Mouse (Mus musculus): Measurements from ENCODE around the gene Col4a3bp.

Gene Col4a3bp

DNA sequence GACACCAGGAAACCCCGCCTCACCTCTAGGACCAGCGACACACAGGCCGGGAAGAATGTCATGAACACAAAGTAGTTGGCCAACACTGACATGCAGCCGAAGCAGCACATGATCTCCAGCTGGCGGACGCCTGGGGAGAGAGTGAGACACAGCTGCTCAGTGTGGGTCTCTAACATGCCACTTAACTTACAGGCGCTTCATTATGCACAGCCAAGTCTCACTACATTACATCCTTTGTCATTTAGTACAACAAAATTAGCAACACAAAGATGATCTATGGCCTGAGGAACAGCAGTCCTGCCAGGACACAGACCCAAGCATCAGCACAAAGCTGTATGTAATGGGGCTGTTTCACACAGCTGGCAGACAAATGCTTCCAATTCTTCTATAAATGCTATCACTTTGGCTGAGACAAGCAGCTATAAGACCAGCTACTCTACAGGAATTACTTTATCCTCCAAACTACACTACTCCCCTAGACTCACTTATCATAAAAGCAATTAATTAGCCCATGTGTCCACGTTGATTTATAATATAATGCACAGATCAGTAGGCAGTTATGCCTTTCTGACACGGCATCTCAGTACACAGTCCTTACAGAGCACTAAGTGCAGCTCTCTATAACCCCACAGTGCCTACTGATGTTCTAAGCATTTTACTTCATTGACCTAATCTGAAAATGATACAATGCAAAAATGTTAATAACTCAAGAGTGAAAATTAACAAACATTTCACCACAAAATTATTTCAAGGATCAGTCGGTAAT lies 117.9 kb downstream of the Col4a3bp start:
- TF ChIP-seq GATA4 (IDR thresholded peaks at IDR 0.05; ENCODE audit: insufficient replicate concordance, low read length): no peak

- TF ChIP-seq GATA4 (IDR thresholded peaks at IDR 0.05; ENCODE audit: insufficient replicate concordance, low read length): no peak
These were observed 122.1 kb downstream of the Col4a3bp start for GRCm38 (mm10) chr13:96664419-96664974.

- no peak for TF ChIP-seq GATA4 (IDR thresholded peaks at IDR 0.05; ENCODE audit: insufficient replicate concordance, low read length)
These were observed 127.6 kb downstream of the Col4a3bp start for GRCm38 (mm10) chr13:96670019-96670405.

DNA sequence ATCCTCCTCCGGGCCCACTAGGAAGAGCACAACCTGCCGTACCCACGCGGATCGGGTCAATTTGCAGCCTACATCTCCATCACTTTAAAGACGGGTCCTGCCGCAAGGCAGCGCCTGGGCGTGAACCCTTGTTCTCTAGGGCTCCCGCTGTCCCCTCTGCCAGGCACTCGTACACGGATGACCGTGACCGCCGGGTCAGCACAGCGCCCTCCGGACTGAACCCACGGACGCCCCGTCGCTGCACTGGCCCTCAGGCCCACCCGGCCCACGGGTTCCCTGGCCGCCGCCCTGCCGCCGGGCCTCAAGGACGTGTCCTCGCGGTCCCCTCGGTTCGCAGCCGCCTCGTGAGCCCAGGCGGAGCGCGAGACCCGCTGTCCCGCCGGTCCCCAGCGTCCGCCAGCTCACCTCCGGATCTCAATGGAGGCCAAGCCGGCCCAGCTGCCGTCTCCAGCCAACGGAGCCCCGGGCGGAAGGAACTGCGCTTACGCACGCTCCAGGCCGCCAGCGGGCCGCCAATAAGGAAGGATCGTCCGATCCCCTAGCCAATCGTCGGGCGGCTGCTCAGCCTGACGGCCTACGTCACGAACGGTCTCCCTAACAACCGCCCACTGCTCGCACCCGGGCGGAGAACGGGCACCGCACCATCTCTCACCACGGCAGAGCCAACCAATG lies 128.1 kb downstream of the Col4a3bp start, which contains the start of gene Hmgcr:
Gene Hmgcr, minus strand, starts transcription at position 531 of the 672 bp plus-strand sequence.
- TF ChIP-seq GATA4 (IDR thresholded peaks at IDR 0.05; ENCODE audit: insufficient replicate concordance, low read length): 0 out of 2 replicates have a peak, but pooled peaks have one; percentile 4

- TF ChIP-seq GATA4 (IDR thresholded peaks at IDR 0.05; ENCODE audit: insufficient replicate concordance, low read length): no peak
These were observed 128.9 kb downstream of the Col4a3bp start for GRCm38 (mm10) chr13:96671078-96671905.

DNA sequence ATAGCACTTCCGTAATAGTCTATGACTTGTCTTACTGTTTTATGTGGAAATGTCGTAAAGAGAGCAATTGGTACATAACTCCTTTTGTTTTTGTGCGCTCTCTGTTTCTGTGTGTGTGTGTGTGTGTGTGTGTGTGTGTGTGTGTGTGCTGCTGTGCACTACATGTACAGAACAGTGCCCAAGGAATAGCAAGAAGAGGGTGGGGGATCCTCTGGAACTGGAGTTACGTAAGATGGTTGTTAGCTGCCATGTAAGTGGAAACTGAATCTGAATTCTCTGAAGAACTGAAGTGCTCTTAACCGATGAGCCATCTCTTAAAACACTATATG lies 129.5 kb downstream of the Col4a3bp start:
- TF ChIP-seq GATA4 (IDR thresholded peaks at IDR 0.05; ENCODE audit: insufficient replicate concordance, low read length): no peak

DNA sequence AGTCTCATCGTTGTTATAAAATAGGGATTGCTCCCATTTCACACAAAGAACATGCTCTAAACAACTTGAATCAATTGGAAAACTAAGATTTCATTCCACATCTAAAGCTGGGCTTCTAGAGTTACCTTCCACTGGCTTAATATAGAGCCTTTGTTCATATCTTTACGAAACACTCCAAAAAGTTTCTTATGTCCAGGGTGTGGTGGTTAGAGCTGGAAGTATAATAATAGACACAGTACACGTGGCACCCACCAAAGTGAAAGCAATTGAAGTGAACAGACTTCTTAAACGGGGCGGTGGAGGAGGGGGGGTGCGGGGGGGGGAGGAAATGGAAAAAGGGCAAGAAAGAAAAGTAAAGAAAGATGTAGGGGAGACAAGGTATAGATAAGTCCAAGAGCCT lies 129.9 kb downstream of the Col4a3bp start:
- TF ChIP-seq GATA4 (IDR thresholded peaks at IDR 0.05; ENCODE audit: insufficient replicate concordance, low read length): no peak

DNA sequence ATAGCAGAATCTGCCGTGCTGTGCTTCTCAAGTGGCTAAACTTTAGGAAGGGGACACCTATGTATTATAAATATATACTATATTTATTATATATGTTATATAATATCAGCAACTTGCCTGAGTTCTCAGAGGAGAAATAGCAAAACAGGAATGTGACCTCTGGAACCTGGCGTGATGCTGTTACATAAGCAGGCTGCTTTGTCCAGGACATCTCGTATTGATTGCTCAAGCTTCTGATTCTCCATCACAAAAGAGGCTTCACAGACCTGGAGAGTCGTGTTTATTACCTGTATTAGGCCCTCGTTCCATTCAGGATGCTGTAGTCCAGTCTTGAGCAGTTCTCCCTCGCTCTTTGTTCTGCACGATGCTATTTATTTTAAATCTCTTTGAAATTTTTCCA lies 131.4 kb downstream of the Col4a3bp start:
- TF ChIP-seq GATA4 (IDR thresholded peaks at IDR 0.05; ENCODE audit: insufficient replicate concordance, low read length): no peak

DNA sequence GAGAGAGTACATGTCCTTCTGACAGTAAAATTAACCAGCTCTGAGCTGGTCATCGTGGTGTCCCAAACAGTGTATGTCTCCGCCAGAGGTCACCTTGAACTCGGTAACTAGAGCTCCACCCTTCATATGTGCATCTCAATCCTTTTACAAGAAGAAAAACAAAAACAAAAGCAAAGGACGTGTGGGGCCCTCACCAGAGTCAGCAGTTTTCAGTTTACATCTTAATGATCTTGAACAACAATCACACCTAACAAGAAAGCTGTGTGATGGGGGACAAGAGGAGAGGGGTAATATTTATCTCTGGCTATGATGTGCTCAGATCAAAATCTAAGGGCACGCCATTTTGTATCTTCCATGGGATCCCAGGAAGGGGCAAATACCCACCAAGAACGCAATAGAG lies 133.3 kb downstream of the Col4a3bp start:
- TF ChIP-seq GATA4 (IDR thresholded peaks at IDR 0.05; ENCODE audit: insufficient replicate concordance, low read length): no peak

DNA sequence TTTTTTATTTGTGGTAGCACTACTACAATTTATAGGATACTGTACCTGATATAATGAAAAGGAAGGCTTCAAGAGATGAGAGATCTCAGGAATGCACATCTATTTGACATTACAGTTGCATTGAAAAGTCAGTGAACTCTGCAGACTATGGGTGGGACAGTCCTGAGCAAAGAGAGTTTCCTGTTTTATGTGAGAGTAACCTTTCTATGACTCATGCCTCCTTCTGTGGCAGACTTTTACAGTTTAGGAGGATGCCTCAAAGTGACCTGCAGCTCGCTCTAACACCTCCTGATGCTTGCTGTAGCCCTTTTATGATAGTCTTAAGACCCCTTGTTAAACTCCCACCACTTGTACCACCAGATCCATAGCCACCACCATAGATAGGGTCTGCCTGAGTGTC lies 134.7 kb downstream of the Col4a3bp start:
- no peak for TF ChIP-seq GATA4 (IDR thresholded peaks at IDR 0.05; ENCODE audit: insufficient replicate concordance, low read length)

- TF ChIP-seq GATA4 (IDR thresholded peaks at IDR 0.05; ENCODE audit: insufficient replicate concordance, low read length): no peak
These were observed 136.2 kb downstream of the Col4a3bp start for GRCm38 (mm10) chr13:96678616-96679015.

DNA sequence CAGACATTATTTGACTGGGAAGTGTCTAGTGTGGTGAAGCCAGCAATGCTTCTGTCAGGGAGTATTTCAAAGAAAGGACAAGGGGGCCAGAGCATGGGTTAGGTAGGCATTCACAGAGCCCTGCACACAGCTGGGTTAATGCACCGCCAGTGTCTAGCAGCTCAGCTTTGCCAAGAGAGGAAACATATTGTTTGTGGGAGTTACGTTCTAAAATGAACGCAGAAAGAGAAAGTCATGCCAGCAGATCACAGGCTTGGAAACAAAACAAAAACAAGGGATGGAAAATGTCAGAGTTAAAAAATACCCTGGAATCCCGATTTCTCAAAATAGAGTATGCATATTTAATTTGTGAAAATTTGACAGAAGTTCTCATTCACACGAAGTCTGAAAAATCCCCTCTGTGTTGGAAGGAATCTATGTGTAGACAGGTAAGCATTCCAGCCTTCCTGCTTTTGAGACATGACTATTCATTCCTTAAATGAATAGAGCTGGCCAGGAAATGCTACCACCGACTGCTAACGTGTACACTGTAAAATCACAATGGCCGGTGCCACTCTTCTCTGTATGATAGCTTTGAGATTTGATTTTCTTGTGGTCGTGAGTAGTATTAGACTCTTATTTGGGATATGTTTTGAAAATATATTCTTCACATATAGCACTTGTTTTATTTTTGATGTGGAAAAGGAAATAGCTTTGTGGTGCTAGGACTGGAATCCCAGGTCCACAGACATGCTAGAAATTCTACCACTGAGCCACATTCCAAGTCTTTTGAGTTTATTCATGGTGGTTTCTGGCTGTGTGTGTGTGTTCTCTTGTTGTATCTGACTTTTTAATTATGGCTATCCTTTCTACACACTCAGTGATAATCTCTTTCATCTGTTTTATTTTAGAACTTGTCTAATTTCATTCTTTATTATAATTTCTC lies 138.0 kb downstream of the Col4a3bp start:
- TF ChIP-seq GATA4 (IDR thresholded peaks at IDR 0.05; ENCODE audit: insufficient replicate concordance, low read length): no peak

DNA sequence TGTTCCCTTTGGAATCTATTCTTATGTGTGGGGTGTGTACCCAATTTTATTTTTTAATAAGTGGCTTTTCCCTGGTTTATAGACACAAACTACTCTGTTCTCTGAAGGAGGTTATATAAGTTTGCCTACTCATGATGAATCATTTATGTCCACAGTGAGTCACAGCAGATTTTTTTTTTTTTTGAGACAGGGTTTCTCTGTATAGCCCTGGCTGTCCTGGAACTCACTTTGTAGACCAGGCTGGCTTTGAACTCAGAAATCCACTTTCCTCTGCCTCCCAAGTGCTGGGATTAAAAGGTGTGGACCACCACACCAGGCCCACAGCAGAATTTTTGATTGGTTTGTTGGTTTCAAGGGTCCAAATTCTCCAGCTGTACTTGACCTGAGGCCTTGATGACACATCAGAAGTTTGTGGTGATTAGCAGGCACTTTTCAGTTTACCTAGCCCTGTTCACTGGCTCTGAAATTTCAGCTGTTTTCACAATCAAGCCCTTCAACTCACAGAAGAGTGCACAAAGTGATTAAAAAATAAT lies 138.7 kb downstream of the Col4a3bp start:
- no peak for TF ChIP-seq GATA4 (IDR thresholded peaks at IDR 0.05; ENCODE audit: insufficient replicate concordance, low read length)

- no peak for TF ChIP-seq GATA4 (IDR thresholded peaks at IDR 0.05; ENCODE audit: insufficient replicate concordance, low read length)
These were observed 142.4 kb downstream of the Col4a3bp start for GRCm38 (mm10) chr13:96684779-96685178.

Measured in liver, adult (tissue).